Comparison of ENCODE assay signal across 18 mouse cellular contexts in the genomic region with DNA sequence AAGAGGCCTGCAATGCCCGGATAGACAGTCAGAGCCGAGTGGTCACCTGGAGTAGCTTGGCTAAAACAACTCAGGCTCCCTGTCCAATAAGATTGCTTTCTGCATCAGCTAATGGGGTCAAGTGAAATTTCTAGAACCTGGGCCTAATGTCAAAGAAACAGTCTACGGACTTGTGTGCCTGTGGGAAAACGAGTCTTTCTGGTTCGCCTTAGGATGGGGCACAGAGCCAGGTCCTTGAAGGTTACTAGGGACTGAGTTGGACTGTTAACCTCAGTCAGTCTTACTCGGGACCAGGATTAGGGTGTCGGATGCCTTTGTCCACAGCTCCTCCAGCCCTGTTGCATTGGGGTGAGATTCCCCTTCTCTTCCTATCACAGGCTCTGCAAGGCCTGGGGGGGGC.
DNase-seq lines count a peak whose midpoint lies in the region; ATAC-seq lines count a peak whose summit lies in the region.
"Had no signal": no experiment of that assay in that cellular context is flagged by ENCODE, and none has a peak within 500 bp of the region (broad histone marks: within the 10 kb centered on the region; RNA-seq: fewer than 3 reads in every experiment).

No protein-coding gene starts in this region.

- no peaks in the 10 kb centered on the region for H3K27me3 ChIP-seq in hindbrain, embryonic 13.5 days
- H3K27me3 ChIP-seq: forebrain, embryonic 13.5 days; heart, embryonic 12.5 days; liver, embryonic 15.5 days had no signal

- H3K4me1 ChIP-seq in hindbrain, embryonic 13.5 days (replicated peaks), result no peaks in the 10 kb centered on the region
- H3K4me1 ChIP-seq: forebrain, embryonic 13.5 days had no signal

- DNase-seq in adrenal gland, postnatal 14 days, result peak; percentile 44
- no peak for DNase-seq in adrenal gland, adult 8-10 months
- peak; percentile 20 to 28 for DNase-seq in urinary bladder, postnatal 36 days (ENCODE audit: low spot score in 2 of 2)
- DNase-seq in urinary bladder, postnatal 25 days (ENCODE audit: low spot score), result no peak
- DNase-seq in lung, postnatal 10 days, result peak; percentile 77
- DNase-seq in layer of hippocampus, adult 9-10 months (ENCODE audit: low spot score), result no peak
- no peak for DNase-seq in heart, adult 11 months
- DNase-seq: cerebellum, postnatal 10 days; embryo, embryonic 11 days; heart, postnatal 36 days; layer of hippocampus, adult 9-11 months; thymus, postnatal 25 days had no signal

- H3K9me3 ChIP-seq in hindbrain, embryonic 13.5 days, result no peaks in the 10 kb centered on the region
- H3K9me3 ChIP-seq: forebrain, embryonic 13.5 days; heart, embryonic 12.5 days; liver, embryonic 15.5 days had no signal

- 77% methylated on average over 7 of the region's 7 CpGs for whole genome bisulfite sequencing in hindbrain, embryonic 13.5 days

- no peak for ATAC-seq in hindbrain, embryonic 13.5 days (ENCODE audit: low FRiP score)
- ATAC-seq: forebrain, embryonic 13.5 days; hindbrain, embryonic 16.5 days; intestine, postnatal 0 days had no signal

- H3K9ac ChIP-seq in hindbrain, embryonic 13.5 days, result no peak overlapping the region
- H3K9ac ChIP-seq: forebrain, embryonic 13.5 days; heart, embryonic 12.5 days; liver, embryonic 15.5 days had no signal

- H3K36me3 ChIP-seq in hindbrain, embryonic 13.5 days, result no peaks in the 10 kb centered on the region
- H3K36me3 ChIP-seq: heart, embryonic 12.5 days; liver, embryonic 15.5 days had no signal

- no peak overlapping the region for H3K4me3 ChIP-seq in hindbrain, embryonic 13.5 days
- H3K4me3 ChIP-seq: forebrain, embryonic 13.5 days; heart, embryonic 12.5 days; liver, embryonic 15.5 days had no signal

- no peak overlapping the region for H3K4me2 ChIP-seq in hindbrain, embryonic 13.5 days
- H3K4me2 ChIP-seq: forebrain, embryonic 13.5 days; heart, embryonic 12.5 days; liver, embryonic 15.5 days had no signal

- H3K27ac ChIP-seq in hindbrain, embryonic 13.5 days, result no peak overlapping the region
- H3K27ac ChIP-seq: forebrain, embryonic 13.5 days; liver, embryonic 15.5 days had no signal

Comparison
In these comparisons a context has a peak if more than half of its experiments do, and no peak if none do; other contexts are left out.
1. DNase-seq: peak in adrenal gland, postnatal 14 days (single experiment), urinary bladder, postnatal 36 days (2 of 2) and lung, postnatal 10 days (single experiment); none in adrenal gland, adult 8-10 months (single experiment), urinary bladder, postnatal 25 days (single experiment), layer of hippocampus, adult 9-10 months (single experiment) and heart, adult 11 months (single experiment).